Mouse (Mus musculus): ENCODE results near the gene Parp1.

DNA sequence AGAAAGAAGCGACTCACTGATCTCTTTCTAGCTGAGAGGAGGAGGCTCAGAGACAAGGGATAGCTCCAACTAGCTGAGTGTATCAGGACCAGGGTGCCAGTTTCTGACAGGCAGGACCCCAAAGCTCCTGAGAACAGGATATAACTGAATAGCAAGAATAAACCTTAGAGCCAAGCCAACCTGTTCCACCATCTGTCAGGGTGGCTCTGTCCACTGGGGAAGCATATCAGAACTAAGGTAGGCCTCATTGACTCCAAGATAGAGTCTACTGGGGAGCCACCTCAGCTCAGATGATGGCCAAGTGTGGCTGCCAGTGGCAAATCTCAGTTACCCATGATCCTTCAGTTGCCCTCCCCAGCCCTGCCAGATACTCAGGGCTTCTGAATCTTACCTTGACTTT lies 43.4 kb upstream of the Parp1 start:
- TF ChIP-seq CTCF (IDR thresholded peaks at IDR 0.05; ENCODE audit: control insufficient read depth, insufficient read depth, insufficient read length) (no peak), MYOD1 (IDR thresholded peaks at IDR 0.05; ENCODE audit: control insufficient read depth, insufficient read length, low read depth) (no peak)

Measured in C2C12 (cell line).